ENCODE assay signal across 10 mouse cellular contexts in genomic region chr10:99267621-99268020, GRCm38 (mm10). TPM values are rescaled to one million over a fixed set of nuclear protein-coding genes. Genes with fewer than 3 reads are reported as not detected.
DNase-seq lines count a peak whose midpoint lies in the region; ATAC-seq and TF ChIP-seq lines count a peak whose summit lies in the region.
"Had no signal": no experiment of that assay in that cellular context is flagged by ENCODE, and none has a peak within 500 bp of the region (broad histone marks: within the 10 kb centered on the region; RNA-seq: fewer than 3 reads in every experiment).

No protein-coding gene starts in this region.

- no peak for ATAC-seq in heart, postnatal 0 days (ENCODE audit: insufficient read depth, low read depth)
- no peak for ATAC-seq in lung, postnatal 0 days
- ATAC-seq in forebrain, embryonic 13.5 days, result no peak

- H3K27me3 ChIP-seq in heart, postnatal 0 days (ENCODE audit: control insufficient read depth, insufficient read depth, low read length), result no peaks in the 10 kb centered on the region
- no peaks in the 10 kb centered on the region for H3K27me3 ChIP-seq in lung, postnatal 0 days (replicated peaks; ENCODE audit: insufficient read depth, low read length)
- peaks cover 37% of the 10 kb centered on the region for H3K27me3 ChIP-seq in forebrain, embryonic 13.5 days
- H3K27me3 ChIP-seq in myocyte (ENCODE audit: control insufficient read depth, insufficient read depth, insufficient read length), result no peaks in the 10 kb centered on the region

- H3K4me3 ChIP-seq in heart, postnatal 0 days (ENCODE audit: low read depth, low read length), result no peak overlapping the region
- 0 out of 2 replicates have a peak overlapping the region, but pooled peaks have one; percentile 17 for H3K4me3 ChIP-seq in lung, postnatal 0 days (ENCODE audit: low read depth, low read length)
- no peak overlapping the region for H3K4me3 ChIP-seq in forebrain, embryonic 13.5 days
- H3K4me3 ChIP-seq in myocyte, result no peak overlapping the region

- no peak overlapping the region for H3K9ac ChIP-seq in heart, postnatal 0 days (replicated peaks; ENCODE audit: low read depth, low read length)
- H3K9ac ChIP-seq in lung, postnatal 0 days (replicated peaks; ENCODE audit: low read depth), result no peak overlapping the region
- H3K9ac ChIP-seq in forebrain, embryonic 13.5 days, result no peak overlapping the region

- TF ChIP-seq POLR2A in myocyte (IDR thresholded peaks at IDR 0.05; ENCODE audit: insufficient read length, low read depth), result no peak

- peaks cover 11% of the 10 kb centered on the region for H3K36me3 ChIP-seq in heart, postnatal 0 days (replicated peaks; ENCODE audit: control insufficient read depth, insufficient read depth, low read length)
- H3K36me3 ChIP-seq in lung, postnatal 0 days (ENCODE audit: insufficient read depth, low read length), result no peaks in the 10 kb centered on the region
- H3K36me3 ChIP-seq in forebrain, embryonic 13.5 days (ENCODE audit: poor library complexity, severe bottlenecking), result no peaks in the 10 kb centered on the region
- peaks cover 16% of the 10 kb centered on the region for H3K36me3 ChIP-seq in myocyte (ENCODE audit: control insufficient read depth, insufficient read depth)

- no peak for TF ChIP-seq CTCF in heart, postnatal 0 days (IDR thresholded peaks at IDR 0.05; ENCODE audit: low read depth)
- TF ChIP-seq CTCF in lung, postnatal 0 days (IDR thresholded peaks at IDR 0.05), result no peak

- TF ChIP-seq EP300 in heart, postnatal 0 days (IDR thresholded peaks at IDR 0.05; ENCODE audit: low read depth), result no peak
- TF ChIP-seq EP300 in lung, postnatal 0 days (IDR thresholded peaks at IDR 0.05), result no peak

- no peaks in the 10 kb centered on the region for H3K9me3 ChIP-seq in heart, postnatal 0 days (replicated peaks; ENCODE audit: control insufficient read depth, low read length)
- H3K9me3 ChIP-seq in lung, postnatal 0 days (ENCODE audit: low read length), result no peaks in the 10 kb centered on the region
- H3K9me3 ChIP-seq in forebrain, embryonic 13.5 days (replicated peaks), result no peaks in the 10 kb centered on the region

- H3ac ChIP-seq in myocyte (ENCODE audit: control insufficient read depth, insufficient read length), result no peak overlapping the region

- H3K27ac ChIP-seq in heart, postnatal 0 days (ENCODE audit: low read depth), result peak overlapping the region; percentile 69
- H3K27ac ChIP-seq in lung, postnatal 0 days (ENCODE audit: low read length), result peak overlapping the region; percentile 83
- H3K27ac ChIP-seq in forebrain, embryonic 13.5 days, result 0 out of 2 replicates have a peak overlapping the region, but pooled peaks have one; percentile 80

- peak overlapping the region; percentile 95; the same call in 1 of the 2 replicates for H3K4me2 ChIP-seq in heart, postnatal 0 days (ENCODE audit: low read depth, low read length)
- H3K4me2 ChIP-seq in lung, postnatal 0 days (replicated peaks; ENCODE audit: low read depth, low read length), result peak overlapping the region; percentile 73; the same call in 1 of the 2 replicates
- H3K4me2 ChIP-seq in forebrain, embryonic 13.5 days, result no peak overlapping the region
- peak overlapping the region; percentile 77 for H3K4me2 ChIP-seq in myocyte (ENCODE audit: low read depth)

- peaks cover 16% of the 10 kb centered on the region for H3K4me1 ChIP-seq in heart, postnatal 0 days (ENCODE audit: control insufficient read depth, insufficient read depth)
- H3K4me1 ChIP-seq in lung, postnatal 0 days (ENCODE audit: insufficient read depth, low read depth, low read length), result peaks cover 21% of the 10 kb centered on the region; the same call in 1 of the 2 replicates
- peaks cover 51% of the 10 kb centered on the region for H3K4me1 ChIP-seq in forebrain, embryonic 13.5 days

- WGBS in heart, postnatal 0 days, result 61% methylated on average over 1 of the region's 1 CpGs
- WGBS in lung, postnatal 0 days, result 18% methylated on average over 1 of the region's 1 CpGs
- 76% methylated on average over 1 of the region's 1 CpGs for WGBS in forebrain, embryonic 13.5 days

- peaks cover 45% of the 10 kb centered on the region for H3K79me2 ChIP-seq in myocyte (ENCODE audit: control insufficient read depth, insufficient read depth)

- DNase-seq in heart, postnatal 0 days (ENCODE audit: low spot score), result no peak
- DNase-seq in heart, adult 18-20 months, result no peak
- DNase-seq in lung, postnatal 0 days (ENCODE audit: low spot score), result no peak
- DNase-seq in lung, postnatal 36 days, result no peak
- no peak for DNase-seq in adrenal gland, postnatal 14 days
- no peak for DNase-seq in frontal cortex, postnatal 25 days (ENCODE audit: low spot score in 2 of 2)
- DNase-seq: cerebellum, adult 8-10 months; kidney, postnatal 4 days had no signal

TF ChIP-seq in myocyte, 11 proteins besides CTCF, POLR2A, EP300 and RAD21:
- TF ChIP-seq MYOG (IDR thresholded peaks at IDR 0.05; ENCODE audit: control insufficient read depth in 1 of 3, insufficient read depth in 1 of 3, insufficient read length in 2 of 3, low read depth in 2 of 3) (no peak), MYOD1 (IDR thresholded peaks at IDR 0.05; ENCODE audit: control insufficient read depth in 1 of 3, insufficient read length in 2 of 3, low read depth in 2 of 3) (no peak), REST (IDR thresholded peaks at IDR 0.05; ENCODE audit: insufficient read depth, insufficient read length) (no peak), SRF (IDR thresholded peaks at IDR 0.05; ENCODE audit: control insufficient read depth, insufficient read length, low read depth) (no peak), CEBPB (IDR thresholded peaks at IDR 0.05; ENCODE audit: insufficient read depth, poor library complexity, severe bottlenecking) (no peak), E2F4 (IDR thresholded peaks at IDR 0.05; ENCODE audit: insufficient read depth) (no peak), TCF3 (IDR thresholded peaks at IDR 0.05; ENCODE audit: insufficient read length, low read depth) (no peak), MAX (IDR thresholded peaks at IDR 0.05; ENCODE audit: low read depth) (no peak), POLR2AphosphoS2 (IDR thresholded peaks at IDR 0.05; ENCODE audit: insufficient read length, low read depth) (no peak), TCF12 (IDR thresholded peaks at IDR 0.05; ENCODE audit: insufficient read depth, poor library complexity, severe bottlenecking) (no peak), USF1 (IDR thresholded peaks at IDR 0.05; ENCODE audit: low read depth) (no peak)

RNA-seq across cellular contexts. Expression of gene Dusp6, which starts 4.6 kb away (rescaled TPM):
- total RNA-seq in heart, postnatal 0 days (2014; rRNA removed; ENCODE audit: low replicate concordance), result 59.8 and 73.6 TPM in 2 replicates
- 23.2 and 25.8 TPM in 2 replicates for polyA plus RNA-seq in heart, postnatal 0 days (2015; fragmentation: Nextera tagmentation; extraction: Ambion mirVana)
- total RNA-seq in heart, adult 18-20 months (2021), result 10 to 100 TPM; 14.0 to 16.0 TPM
- 49.7 and 63.2 TPM in 2 replicates for polyA plus RNA-seq in lung, postnatal 0 days (2015; fragmentation: Nextera tagmentation; extraction: Ambion mirVana)
- 24.9 and 26.8 TPM in 2 replicates for polyA plus RNA-seq in forebrain, embryonic 13.5 days (2015; fragmentation: Nextera tagmentation; extraction: Ambion mirVana)
- polyA plus RNA-seq in myocyte (2012; fragmentation: generic; extraction: Trizol), result 21.6 TPM
- total RNA-seq in adrenal gland, postnatal 14 days (2021), result 112 and 113 TPM in 2 replicates
